Mouse (Mus musculus) splenic B cell, adult 2 months (primary cell): ENCODE data around the gene Cables2.
"Not testable (repeated sequence)": the region's sequence is repeated elsewhere in the genome, so short reads cannot be mapped to it uniquely, and the experiment has no call there.

Source experiments
- DNase-seq: peaks from one replicate; pipeline ENCODE4 v3.0.0-alpha.2; 2011; ENCODE audit warnings: low read depth, low spot score
- H3K27me3 ChIP-seq: 2 replicates; pipeline ENCODE4 v1.6.1; 2012; ENCODE audit warnings: mild to moderate bottlenecking, low read length, moderate library complexity, mixed read lengths; ENCODE audit not compliant: control insufficient read depth, poor library complexity, insufficient read depth, severe bottlenecking
- H3K36me3 ChIP-seq: 2 replicates; pipeline ENCODE4 v1.6.1; 2012; ENCODE audit warnings: mild to moderate bottlenecking, low read length, moderate library complexity, mixed read lengths; ENCODE audit not compliant: control insufficient read depth, poor library complexity, insufficient read depth, severe bottlenecking

Cables2 gene

DNA sequence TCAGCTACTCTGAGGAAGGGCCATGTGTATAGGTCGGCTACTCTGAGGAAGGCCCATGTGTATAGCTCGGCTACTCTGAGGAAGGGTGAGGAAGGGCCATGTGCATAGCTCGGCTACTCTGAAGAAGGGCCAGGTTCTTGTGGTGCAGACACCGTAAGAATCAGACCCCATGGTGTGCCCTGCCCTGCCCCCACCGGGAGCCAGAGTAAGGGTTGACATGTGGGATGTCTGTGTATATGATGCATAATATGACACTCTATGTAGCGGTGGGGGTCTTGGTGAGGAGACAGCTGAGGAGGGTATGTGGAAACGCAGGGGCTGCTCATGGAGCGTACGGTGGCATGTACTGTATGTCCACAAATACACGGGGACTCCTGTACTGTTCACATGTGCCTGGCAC is 4.0 kb downstream of the Cables2 start:
- Histone ChIP-seq H3K27me3 (no peaks in the 10 kb centered on the region), H3K36me3 (peaks cover 3% of the 10 kb centered on the region; the same call in 1 of the 2 replicates)
- DNase-seq = no peak

DNA sequence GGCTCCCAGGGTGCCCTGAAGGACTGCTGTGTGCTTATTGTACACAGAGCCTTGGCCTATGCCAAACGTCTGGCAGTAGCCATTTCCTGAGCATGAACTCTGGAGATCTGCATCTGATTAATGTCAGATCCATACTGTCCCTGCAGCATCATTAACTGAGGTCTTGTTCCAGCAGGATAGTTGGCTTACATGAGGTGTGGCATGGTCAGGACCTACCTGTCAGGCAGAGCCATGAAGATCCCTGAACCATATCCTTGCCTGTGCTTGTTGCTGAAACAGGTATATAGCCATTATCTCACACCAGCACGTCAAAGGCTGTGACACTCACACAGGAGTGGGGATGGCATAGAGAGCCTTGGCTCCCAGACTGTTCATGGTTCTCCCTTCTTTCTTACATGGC is 5.3 kb downstream of the Cables2 start:
- no peak for DNase-seq
- H3K36me3 ChIP-seq = peaks cover 7% of the 10 kb centered on the region; the same call in 1 of the 2 replicates

DNA sequence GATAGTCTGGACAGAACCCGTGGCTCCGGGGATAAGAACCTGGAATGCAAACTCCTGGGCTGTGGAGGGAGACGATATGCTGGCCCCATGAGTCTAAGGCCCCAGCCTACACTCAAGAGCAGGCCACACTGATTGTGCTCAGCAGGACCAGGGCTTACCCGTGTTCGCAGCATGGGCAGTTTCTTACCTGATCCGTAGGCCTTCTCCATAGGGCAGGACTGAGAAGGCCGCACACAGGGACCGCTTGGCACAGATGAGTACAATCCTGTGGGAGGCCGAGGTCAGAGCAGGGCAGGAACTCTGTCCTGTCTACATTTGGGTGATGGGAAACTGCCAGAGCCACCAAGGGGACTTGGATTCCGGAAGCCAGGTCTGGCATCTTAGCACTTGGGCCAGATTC is 10.4 kb downstream of the Cables2 start:
- Histone ChIP-seq H3K36me3 (peaks cover 12% of the 10 kb centered on the region), H3K27me3 (no peaks in the 10 kb centered on the region)
- no peak for DNase-seq

More for the DNA sequence above, 5.3 kb downstream of the Cables2 start:
- H3K27me3 ChIP-seq = no peaks in the 10 kb centered on the region

DNA sequence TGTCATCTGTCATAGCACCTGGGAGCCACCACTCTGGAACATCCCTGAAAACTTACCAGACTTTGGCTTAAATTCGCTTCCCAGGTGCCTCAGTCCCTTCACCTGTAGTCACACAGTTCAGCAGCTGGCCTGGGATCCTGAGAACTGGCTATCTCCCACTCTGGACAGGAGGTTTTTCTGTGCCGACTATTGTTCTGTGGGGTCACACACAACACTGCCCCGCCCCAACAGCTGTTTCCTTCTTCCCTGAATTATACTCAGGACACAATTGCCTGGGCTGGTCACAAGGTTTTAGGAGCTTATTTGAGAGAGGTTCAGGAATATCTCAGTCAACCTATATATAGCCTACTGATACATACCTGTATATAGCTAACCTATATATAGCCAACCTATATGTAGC is 10.9 kb downstream of the Cables2 start:
- H3K36me3 ChIP-seq = peaks cover 10% of the 10 kb centered on the region
- no peak for DNase-seq
- H3K27me3 ChIP-seq = no peaks in the 10 kb centered on the region

DNA sequence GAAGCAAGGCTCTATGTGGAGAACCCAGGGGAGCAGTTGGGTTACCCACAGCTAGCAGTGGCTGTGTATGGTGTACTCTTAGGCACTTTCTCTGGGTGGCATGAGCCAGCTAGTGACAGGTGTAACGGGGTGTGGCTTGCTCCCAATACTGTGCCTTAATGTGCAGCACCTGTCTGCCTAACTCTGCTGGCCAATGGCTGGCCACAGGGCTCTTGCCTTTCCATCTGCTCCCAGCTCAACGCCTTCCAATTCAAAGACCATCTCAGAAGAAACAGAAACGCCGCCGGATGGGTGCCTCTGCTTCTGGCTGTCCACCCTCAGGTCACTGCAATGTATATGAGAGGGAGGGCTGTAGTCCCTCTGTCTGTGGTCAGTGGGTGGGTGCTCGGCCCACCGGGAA is 11.4 kb downstream of the Cables2 start:
- Histone ChIP-seq H3K36me3 (peaks cover 9% of the 10 kb centered on the region), H3K27me3 (no peaks in the 10 kb centered on the region)
- DNase-seq = no peak

DNA sequence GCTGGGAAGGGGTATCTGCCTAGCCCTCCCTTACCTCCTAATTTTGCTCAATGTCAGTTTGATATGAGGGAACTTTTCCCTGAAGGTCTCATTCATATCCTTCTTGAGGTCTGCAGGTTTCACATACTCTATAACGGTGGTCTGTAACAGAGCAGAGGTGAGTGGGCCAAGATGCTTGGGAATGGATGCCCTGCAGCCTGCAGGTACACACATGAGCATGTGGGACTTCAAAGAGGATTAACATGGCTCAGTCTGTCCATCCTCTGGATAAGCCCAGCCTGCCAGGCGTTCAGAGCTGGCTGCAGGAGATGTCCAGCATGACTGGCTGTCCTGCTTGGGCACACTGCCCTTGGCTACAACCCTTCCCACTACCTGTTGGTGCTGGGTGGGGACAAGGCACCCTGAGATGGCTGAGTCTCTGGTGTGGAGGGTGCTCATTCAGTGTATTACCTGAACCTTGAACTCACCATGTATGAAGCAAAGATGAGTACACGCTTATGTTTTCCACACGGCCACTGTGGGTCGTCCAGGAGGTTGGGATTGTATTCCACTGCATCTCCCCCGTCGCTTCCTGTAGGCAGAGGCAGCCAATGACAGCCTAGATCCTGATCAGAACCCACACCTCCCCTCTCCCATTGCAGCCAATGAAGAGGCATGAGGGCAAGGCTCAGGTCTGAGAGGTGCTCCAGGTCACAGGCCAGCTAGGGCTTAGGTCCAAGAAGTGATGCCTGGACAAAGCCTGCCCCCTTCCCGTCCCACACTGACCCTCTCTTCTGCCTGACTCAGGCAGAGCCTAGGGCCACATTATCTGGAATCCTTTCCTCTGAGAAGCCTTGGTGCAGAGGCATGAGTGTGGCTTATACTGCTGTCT is 12.5 kb downstream of the Cables2 start:
- Histone ChIP-seq H3K27me3 (no peaks in the 10 kb centered on the region), H3K36me3 (peaks cover 9% of the 10 kb centered on the region)
- DNase-seq = no peak

DNA sequence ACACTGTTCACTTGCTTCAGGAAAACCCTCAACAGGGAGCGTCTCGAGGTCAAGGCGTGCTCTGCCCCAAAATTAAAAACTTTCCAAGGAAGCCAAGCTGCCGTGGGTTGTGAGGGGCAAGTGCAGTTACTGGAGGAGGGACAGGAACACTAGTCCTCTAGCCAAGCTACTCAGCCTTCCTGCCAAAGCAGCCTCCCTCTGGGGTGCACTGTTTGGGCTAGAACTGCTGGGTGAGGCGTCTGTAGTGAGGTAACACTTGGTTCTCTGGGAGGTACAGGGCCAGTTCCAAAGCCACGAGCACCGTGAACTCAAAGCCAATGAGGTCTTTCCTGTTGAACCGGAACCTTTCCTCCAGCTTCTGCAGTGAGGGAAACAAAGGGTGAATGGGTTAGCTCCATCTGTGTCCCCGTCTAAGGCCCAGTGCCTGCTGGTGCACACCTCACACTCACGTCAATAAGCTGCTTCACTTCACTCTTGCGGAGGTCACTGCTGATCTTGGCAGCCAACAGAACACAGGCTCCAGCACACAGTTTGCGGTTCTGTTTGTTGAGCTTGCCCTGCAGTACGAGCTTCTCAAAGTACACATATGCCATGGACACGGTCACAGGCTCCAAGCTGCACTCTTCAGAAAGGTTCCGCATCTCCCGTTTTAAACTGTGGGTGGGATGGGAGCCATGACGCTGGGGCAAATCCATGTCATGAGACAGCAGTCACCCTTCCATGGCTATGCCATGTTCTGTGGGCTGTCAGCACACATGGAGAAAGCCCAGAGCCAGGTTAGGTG is 13.3 kb downstream of the Cables2 start:
- not testable (repeated sequence) for DNase-seq, H3K27me3 ChIP-seq, H3K36me3 ChIP-seq

DNA sequence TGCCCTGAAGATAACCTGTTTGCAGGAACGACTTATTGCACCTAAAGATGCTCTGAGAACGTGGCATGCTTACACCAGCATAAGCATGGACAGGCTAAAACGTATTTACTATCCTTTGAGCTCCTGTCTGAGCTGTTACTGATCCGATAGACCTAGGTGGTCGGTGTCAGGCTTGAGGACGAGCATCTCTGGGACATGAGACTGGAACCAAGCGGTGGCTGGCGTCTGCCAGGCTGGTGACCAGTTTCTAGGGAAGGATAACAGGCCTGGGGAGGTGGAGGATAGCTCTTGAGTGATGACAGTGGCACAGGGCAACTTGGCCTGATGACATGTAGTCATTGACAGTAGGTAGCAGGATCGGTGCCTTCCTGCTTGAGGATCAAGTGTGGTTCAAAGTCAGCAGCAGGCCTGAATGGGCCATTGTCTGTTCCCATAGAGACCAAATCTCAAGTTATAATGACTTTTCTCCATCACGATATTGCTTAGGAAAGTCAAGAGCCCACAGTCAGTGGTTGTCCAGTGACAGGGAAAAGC is 14.3 kb downstream of the Cables2 start:
- not testable (repeated sequence) for H3K36me3 ChIP-seq, DNase-seq, H3K27me3 ChIP-seq

DNA sequence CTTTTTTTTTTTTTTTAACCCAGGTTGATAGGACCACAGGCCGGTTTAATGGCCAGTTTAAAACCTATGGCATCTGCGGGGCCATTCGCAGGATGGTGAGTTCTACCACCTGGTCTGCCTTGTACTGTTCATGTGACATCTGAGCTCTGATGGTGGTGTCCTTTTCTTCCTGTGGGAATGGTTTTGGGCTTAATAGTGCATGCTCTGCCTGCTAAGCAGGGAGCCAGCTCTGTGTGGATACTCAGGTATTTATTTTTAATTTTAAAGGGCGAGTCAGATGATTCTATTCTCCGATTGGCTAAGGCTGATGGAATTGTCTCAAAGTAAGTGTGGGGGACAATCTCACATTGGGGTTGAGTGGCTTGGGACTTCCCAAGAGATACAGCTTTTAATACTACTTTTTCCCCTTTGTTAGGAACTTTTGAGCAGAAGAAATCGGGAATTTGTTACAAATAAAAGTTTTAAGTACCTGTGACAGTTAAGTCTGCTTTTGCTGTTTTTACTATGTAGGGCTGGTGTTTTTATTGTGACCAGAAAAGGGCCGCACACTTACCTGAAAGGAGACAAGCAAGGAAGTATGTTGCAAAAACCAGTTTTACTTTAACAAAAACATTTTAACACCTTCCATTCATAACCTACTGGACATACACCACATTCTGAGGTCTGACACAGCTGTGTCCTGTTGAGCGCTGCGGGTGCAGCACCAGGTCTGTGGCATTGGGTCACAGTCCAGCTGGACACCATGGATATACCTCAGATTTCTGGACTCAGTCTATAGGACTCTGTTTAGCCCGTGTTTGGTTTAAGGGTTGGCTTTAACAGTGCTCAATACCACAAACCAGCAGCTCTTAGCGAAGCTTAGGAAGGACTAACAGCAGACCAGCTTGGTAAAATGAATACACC is 15.1 kb downstream of the Cables2 start:
- Histone ChIP-seq H3K36me3 (peaks cover 5% of the 10 kb centered on the region), H3K27me3 (no peaks in the 10 kb centered on the region)
- DNase-seq = no peak

DNA sequence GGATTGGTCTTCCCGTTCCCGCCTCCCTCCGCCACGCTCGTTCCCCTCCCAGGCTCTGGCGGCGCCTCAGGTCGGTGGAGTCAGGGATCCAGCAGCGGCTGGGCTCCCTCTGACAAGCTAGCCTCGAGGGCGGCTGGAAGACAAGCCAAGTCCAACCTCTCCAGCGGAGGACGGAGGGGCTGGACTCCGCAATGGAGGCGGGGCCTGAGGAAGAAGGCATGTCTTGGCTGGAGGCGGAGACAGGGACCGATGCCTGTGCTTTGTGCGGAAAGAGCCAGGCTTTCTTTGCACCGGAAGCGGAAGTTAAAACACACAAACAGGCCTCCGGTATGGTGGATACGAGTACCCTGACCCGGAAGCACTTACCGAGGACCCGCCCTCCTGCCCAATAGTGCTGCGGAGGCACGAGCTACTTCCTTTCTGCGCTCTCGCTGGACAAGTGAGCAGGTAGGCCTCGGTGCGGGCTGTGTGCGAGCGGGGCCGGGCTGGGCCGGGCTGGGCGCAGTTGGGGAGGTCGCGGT is 16.2 kb downstream of the Cables2 start, which contains the start of gene Rps21:
Rps21 (plus strand) TSS at position 377 of the 521 bp plus-strand sequence.
- Histone ChIP-seq H3K27me3 (no peaks in the 10 kb centered on the region), H3K36me3 (peaks cover 5% of the 10 kb centered on the region)
- DNase-seq = peak; percentile 100

DNA sequence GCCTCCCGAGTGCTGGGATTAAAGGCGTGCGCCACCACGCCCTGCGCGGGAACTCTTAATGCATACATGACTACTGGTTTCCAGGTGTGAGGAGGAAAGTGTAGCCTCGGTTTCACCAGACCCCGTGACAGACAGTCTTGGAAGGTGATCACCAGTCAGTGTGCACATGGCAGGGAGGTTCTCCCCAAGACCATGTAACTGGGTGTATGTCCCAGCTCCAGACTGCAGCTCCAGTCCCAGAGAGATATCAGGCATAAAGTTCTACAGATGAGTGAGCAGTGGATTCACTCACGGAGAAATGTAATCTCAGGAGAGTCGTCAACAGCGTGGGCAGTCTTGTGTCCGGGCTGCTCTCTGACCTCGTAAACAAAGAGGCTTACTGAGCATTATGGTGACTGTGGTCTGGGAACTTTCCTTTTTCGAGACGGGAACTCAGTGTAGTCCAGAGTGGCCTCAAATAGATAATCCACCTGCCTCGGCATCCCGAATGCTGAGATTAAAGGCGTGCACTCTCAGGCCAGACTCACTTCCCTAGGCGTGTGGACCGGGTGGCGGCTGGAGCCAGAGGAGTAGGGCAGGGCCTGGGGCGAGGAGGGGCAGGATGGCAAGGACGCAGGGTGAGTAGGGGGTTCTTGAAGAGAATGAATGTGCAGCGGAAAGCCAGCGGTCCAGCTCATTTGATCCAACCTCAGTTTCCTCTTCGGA is 16.8 kb downstream of the Cables2 start:
- peaks cover 5% of the 10 kb centered on the region for H3K36me3 ChIP-seq
- no peak for DNase-seq
- no peaks in the 10 kb centered on the region for H3K27me3 ChIP-seq

DNA sequence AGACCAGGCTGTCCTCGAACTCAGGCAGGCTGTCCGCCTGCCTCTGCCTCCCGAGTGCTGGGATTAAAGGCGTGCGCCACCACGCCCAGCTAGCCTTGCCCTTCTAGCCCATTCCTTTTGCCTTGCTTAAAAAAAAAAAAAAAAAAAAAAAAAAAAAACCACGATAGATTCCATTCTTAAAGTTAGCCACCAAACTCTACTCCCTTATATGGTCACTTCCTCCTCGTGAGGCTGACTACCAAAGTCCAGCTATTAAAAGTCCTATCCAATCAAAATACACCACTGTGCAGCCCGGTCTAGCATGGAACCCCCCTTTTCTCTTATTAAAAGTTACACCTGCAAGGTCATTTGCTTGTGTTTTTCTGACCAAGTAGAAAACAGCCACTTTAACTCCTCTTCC is 17.6 kb downstream of the Cables2 start:
- DNase-seq = no peak
- no peaks in the 10 kb centered on the region for H3K27me3 ChIP-seq
- H3K36me3 ChIP-seq = peaks cover 2% of the 10 kb centered on the region

DNA sequence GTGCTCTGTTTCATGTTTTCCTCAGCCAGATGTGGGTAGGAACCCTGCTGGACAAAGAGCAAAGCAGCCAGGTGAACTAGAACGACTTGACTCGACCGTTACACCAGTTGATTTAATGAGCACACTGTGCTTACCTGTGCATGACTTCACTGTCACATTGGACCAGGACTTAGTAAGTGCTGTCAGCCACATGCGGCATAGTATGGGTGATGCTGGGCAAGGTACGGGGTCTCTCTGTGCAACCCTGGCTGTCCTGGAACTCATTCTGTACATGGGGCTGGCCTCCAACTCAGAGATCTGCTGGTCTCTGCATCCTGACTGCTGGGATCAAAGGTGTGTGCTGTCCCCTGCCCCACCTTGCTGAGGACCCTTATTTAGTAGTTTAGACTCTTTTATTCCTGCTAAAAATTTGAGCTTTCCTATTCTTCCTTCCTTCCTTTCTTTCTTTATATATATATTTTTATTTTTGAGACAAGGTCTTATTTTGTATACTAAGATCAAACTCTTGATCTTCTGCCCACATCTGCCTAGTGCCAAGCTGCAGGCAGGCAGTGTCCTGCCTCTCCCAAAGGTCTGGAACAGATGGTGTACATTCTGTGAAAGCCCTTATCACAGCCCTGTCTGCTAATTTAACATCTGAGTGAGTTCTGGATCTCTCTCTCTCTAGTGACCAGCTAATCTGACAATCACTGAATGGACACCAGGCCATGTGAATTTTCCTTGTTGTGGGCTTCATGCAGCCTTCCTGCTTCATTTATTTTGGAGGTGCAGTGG is 18.7 kb downstream of the Cables2 start:
- no peak for DNase-seq
- peaks cover 2% of the 10 kb centered on the region for H3K36me3 ChIP-seq

More for the DNA sequence above, 18.7 kb downstream of the Cables2 start:
- H3K27me3 ChIP-seq = no peaks in the 10 kb centered on the region
